Mouse (Mus musculus) heart, adult 11 months (tissue): ENCODE results near the gene Rab3il1.

Experiments
- DNase-seq: peaks from one replicate; pipeline ENCODE4 v3.0.0; 2022

The Rab3il1 gene

GRCm38 (mm10) chr19:9982852-9983542 is 18.5 kb upstream of the Rab3il1 start:
- DNase-seq, result no peak

GRCm38 (mm10) chr19:9984111-9985055 is 17.1 kb upstream of the Rab3il1 start:
- DNase-seq, result peak; percentile 91

- DNase-seq, result peak; percentile 88
Observed at GRCm38 (mm10) chr19:9985190-9985899, 16.1 kb upstream of the Rab3il1 start.

GRCm38 (mm10) chr19:9985900-9986421 is 15.5 kb upstream of the Rab3il1 start:
- peak; percentile 83 for DNase-seq

- DNase-seq, result no peak
Observed at GRCm38 (mm10) chr19:9987192-9987591, 14.3 kb upstream of the Rab3il1 start.

GRCm38 (mm10) chr19:9987593-9987992 is 13.9 kb upstream of the Rab3il1 start:
- peak; percentile 85 for DNase-seq

- DNase-seq, result peak; percentile 94
Observed at GRCm38 (mm10) chr19:9989171-9989883, 12.1 kb upstream of the Rab3il1 start.

GRCm38 (mm10) chr19:9989884-9990256 is 11.6 kb upstream of the Rab3il1 start:
- DNase-seq, result no peak

GRCm38 (mm10) chr19:9991304-9991703 is 10.2 kb upstream of the Rab3il1 start:
- peak; percentile 98 for DNase-seq

- peak; percentile 92 for DNase-seq
Observed at GRCm38 (mm10) chr19:9992011-9992958, 9.2 kb upstream of the Rab3il1 start.

GRCm38 (mm10) chr19:9993036-9993656 is 8.3 kb upstream of the Rab3il1 start:
- peak; percentile 99 for DNase-seq

- DNase-seq, result peak; percentile 73
Observed at GRCm38 (mm10) chr19:9997204-9998062, 4.0 kb upstream of the Rab3il1 start.

GRCm38 (mm10) chr19:9998063-9998416 is 3.4 kb upstream of the Rab3il1 start:
- DNase-seq, result peak; percentile 70

GRCm38 (mm10) chr19:9998736-9999486 is 2.6 kb upstream of the Rab3il1 start:
- DNase-seq, result no peak

- DNase-seq, result peak; percentile 90
Observed at GRCm38 (mm10) chr19:10000330-10000729, 1.1 kb upstream of the Rab3il1 start.

GRCm38 (mm10) chr19:10003696-10004095 is 2.2 kb downstream of the Rab3il1 start:
- DNase-seq, result no peak

GRCm38 (mm10) chr19:10011408-10011807 is 9.9 kb downstream of the Rab3il1 start:
- DNase-seq, result no peak

GRCm38 (mm10) chr19:10012827-10013278 is 11.4 kb downstream of the Rab3il1 start:
- peak; percentile 99 for DNase-seq

- peak; percentile 97 for DNase-seq
Observed at GRCm38 (mm10) chr19:10013348-10013747, 11.9 kb downstream of the Rab3il1 start.
